11 mouse cellular contexts compared by ENCODE assay signal in the genomic region with DNA sequence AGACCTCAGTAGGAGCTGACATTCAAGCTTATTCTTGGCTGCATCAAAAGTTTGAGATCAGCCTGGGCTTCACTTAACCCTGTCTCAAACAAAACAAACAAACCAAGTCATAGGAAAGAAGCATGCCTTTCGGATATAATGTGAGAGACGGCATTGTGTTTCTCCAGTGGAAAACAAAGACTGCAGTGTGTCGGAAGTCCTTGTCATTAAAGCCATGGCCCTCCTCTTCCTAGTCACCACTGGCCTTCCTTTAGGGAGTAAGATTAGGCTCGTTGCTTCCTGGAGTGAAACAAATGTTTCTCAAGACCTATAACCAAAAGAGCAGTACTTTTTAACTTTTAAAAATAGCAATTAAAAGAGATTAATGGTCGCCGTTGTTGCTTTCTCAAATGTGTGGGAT. TPM values are rescaled to one million over a fixed set of nuclear protein-coding genes. Genes with fewer than 3 reads are reported as not detected.
DNase-seq lines count a peak whose midpoint lies in the region; ATAC-seq and TF ChIP-seq lines count a peak whose summit lies in the region.
"Had no signal": no experiment of that assay in that cellular context is flagged by ENCODE, and none has a peak within 500 bp of the region (broad histone marks: within the 10 kb centered on the region; RNA-seq: fewer than 3 reads in every experiment).

No protein-coding gene starts in this region.

- H3K9me3 ChIP-seq in hindbrain, postnatal 0 days (ENCODE audit: low read length), result no peaks in the 10 kb centered on the region
- no peaks in the 10 kb centered on the region for H3K9me3 ChIP-seq in hindbrain, embryonic 14.5 days (ENCODE audit: control insufficient read depth, low read length)
- H3K9me3 ChIP-seq in neural tube, embryonic 13.5 days, result no peaks in the 10 kb centered on the region
- no peaks in the 10 kb centered on the region for H3K9me3 ChIP-seq in kidney, embryonic 15.5 days (replicated peaks)

- no peak for ATAC-seq in hindbrain, postnatal 0 days
- no peak for ATAC-seq in hindbrain, embryonic 14.5 days (ENCODE audit: low FRiP score)
- no peak for ATAC-seq in neural tube, embryonic 13.5 days (ENCODE audit: low read depth)
- ATAC-seq in kidney, embryonic 15.5 days (replicated peaks; ENCODE audit: low FRiP score), result no peak

- no peaks in the 10 kb centered on the region for H3K27me3 ChIP-seq in hindbrain, postnatal 0 days (ENCODE audit: insufficient read depth, low read length)
- no peaks in the 10 kb centered on the region for H3K27me3 ChIP-seq in hindbrain, embryonic 14.5 days (ENCODE audit: control insufficient read depth, insufficient read depth, low read length)
- H3K27me3 ChIP-seq in neural tube, embryonic 13.5 days, result no peaks in the 10 kb centered on the region
- H3K27me3 ChIP-seq in kidney, embryonic 15.5 days, result no peaks in the 10 kb centered on the region
- H3K27me3 ChIP-seq: megakaryocyte, embryonic 14.5 days had no signal

- TF ChIP-seq CTCF in hindbrain, postnatal 0 days (IDR thresholded peaks at IDR 0.05; ENCODE audit: low read depth), result no peak

- no peak for DNase-seq in hindbrain, postnatal 0 days (ENCODE audit: low spot score)
- DNase-seq in hindbrain, embryonic 14.5 days (ENCODE audit: low spot score), result no peak
- no peak for DNase-seq in neural tube, embryonic 10.5 days (ENCODE audit: extremely low spot score, low spot score)
- DNase-seq in natural killer cell, adult 2 months (ENCODE audit: low spot score in 2 of 2), result no peak
- no peak for DNase-seq in thymus, postnatal 0 days (ENCODE audit: low spot score)
- DNase-seq: cerebellum, adult 11 months; right cerebral cortex, postnatal 4 days had no signal

- H3K27ac ChIP-seq in hindbrain, postnatal 0 days, result 0 out of 2 replicates have a peak overlapping the region, but pooled peaks have one; percentile 4
- H3K27ac ChIP-seq in hindbrain, embryonic 14.5 days, result no peak overlapping the region
- peak overlapping the region; percentile 28; the same call in 1 of the 2 replicates for H3K27ac ChIP-seq in neural tube, embryonic 13.5 days (replicated peaks)
- peak overlapping the region; percentile 74 for H3K27ac ChIP-seq in kidney, embryonic 15.5 days
- H3K27ac ChIP-seq: left cerebral cortex, adult 2 months had no signal

- H3K4me3 ChIP-seq in hindbrain, postnatal 0 days (ENCODE audit: low read length), result no peak overlapping the region
- no peak overlapping the region for H3K4me3 ChIP-seq in hindbrain, embryonic 14.5 days (replicated peaks; ENCODE audit: low read length)
- H3K4me3 ChIP-seq in neural tube, embryonic 13.5 days, result no peak overlapping the region
- H3K4me3 ChIP-seq in kidney, embryonic 15.5 days (replicated peaks), result no peak overlapping the region
- H3K4me3 ChIP-seq: left cerebral cortex, adult 2 months; megakaryocyte, embryonic 14.5 days had no signal

- 32% methylated on average over 6 of the region's 6 CpGs for WGBS in hindbrain, postnatal 0 days
- WGBS in hindbrain, embryonic 14.5 days, result 42% methylated on average over 6 of the region's 6 CpGs
- 39% methylated on average over 6 of the region's 6 CpGs for WGBS in neural tube, embryonic 13.5 days
- 28% methylated on average over 6 of the region's 6 CpGs for WGBS in kidney, embryonic 15.5 days

- H3K36me3 ChIP-seq in hindbrain, postnatal 0 days (ENCODE audit: insufficient read depth, low read length), result no peaks in the 10 kb centered on the region
- no peaks in the 10 kb centered on the region; the same call in 1 of the 2 replicates for H3K36me3 ChIP-seq in hindbrain, embryonic 14.5 days (replicated peaks; ENCODE audit: control insufficient read depth, insufficient read depth)
- H3K36me3 ChIP-seq in neural tube, embryonic 13.5 days, result peaks cover 4% of the 10 kb centered on the region; the same call in 1 of the 2 replicates
- H3K36me3 ChIP-seq in kidney, embryonic 15.5 days, result no peaks in the 10 kb centered on the region

- no peak overlapping the region for H3K9ac ChIP-seq in hindbrain, postnatal 0 days (replicated peaks; ENCODE audit: low read length)
- no peak overlapping the region for H3K9ac ChIP-seq in hindbrain, embryonic 14.5 days
- H3K9ac ChIP-seq in neural tube, embryonic 13.5 days, result no peak overlapping the region
- no peak overlapping the region for H3K9ac ChIP-seq in kidney, embryonic 15.5 days

- peaks cover 22% of the 10 kb centered on the region for H3K4me1 ChIP-seq in hindbrain, postnatal 0 days (ENCODE audit: insufficient read depth, low read length)
- H3K4me1 ChIP-seq in hindbrain, embryonic 14.5 days (replicated peaks; ENCODE audit: control insufficient read depth, insufficient read depth, low read length), result peaks cover 33% of the 10 kb centered on the region
- peaks cover 50% of the 10 kb centered on the region for H3K4me1 ChIP-seq in neural tube, embryonic 13.5 days (replicated peaks)
- H3K4me1 ChIP-seq in kidney, embryonic 15.5 days, result peaks cover 59% of the 10 kb centered on the region
- H3K4me1 ChIP-seq: megakaryocyte, embryonic 14.5 days had no signal

- H3K4me2 ChIP-seq in hindbrain, postnatal 0 days (ENCODE audit: low read depth, low read length), result no peak overlapping the region
- no peak overlapping the region for H3K4me2 ChIP-seq in hindbrain, embryonic 14.5 days (replicated peaks)
- no peak overlapping the region for H3K4me2 ChIP-seq in neural tube, embryonic 13.5 days
- H3K4me2 ChIP-seq in kidney, embryonic 15.5 days, result 0 out of 2 replicates have a peak overlapping the region, but pooled peaks have one; percentile 6

RNA-seq across cellular contexts. Expression of a gene that starts 13.6 kb away (rescaled TPM):
- 68.8 and 72.1 TPM in 2 replicates for total RNA-seq in hindbrain, postnatal 0 days (2014; rRNA removed)
- 15.4 and 15.7 TPM in 2 replicates for polyA plus RNA-seq in hindbrain, postnatal 0 days (2015; fragmentation: Nextera tagmentation; extraction: Ambion mirVana)
- polyA plus RNA-seq in hindbrain, embryonic 14.5 days (2014; fragmentation: Nextera tagmentation; extraction: Ambion mirVana), result 60.0 and 65.3 TPM in 2 replicates
- 48.8 and 58.5 TPM in 2 replicates for polyA plus RNA-seq in neural tube, embryonic 13.5 days (2015; fragmentation: Nextera tagmentation; extraction: Ambion mirVana)
- 87.6 and 100.0 TPM in 2 replicates for polyA plus RNA-seq in kidney, embryonic 15.5 days (2015; fragmentation: Nextera tagmentation; extraction: Ambion mirVana)
- 6.8 and 6.9 TPM in 2 replicates for polyA plus RNA-seq in thymus, postnatal 0 days (2015; fragmentation: Nextera tagmentation; extraction: Ambion mirVana)
